Mouse (Mus musculus): ENCODE measurements around the gene Rex2. TPM values are rescaled to one million over a fixed set of nuclear protein-coding genes. Genes with fewer than 3 reads are reported as not detected.

The Rex2 gene
- polyA plus RNA-seq (2015; fragmentation: Nextera tagmentation; extraction: Ambion mirVana) = not detected in 2 replicates

GRCm38 (mm10) chr4:147021550-147021949 is at the start of gene Rex2:
Gene Rex2 (plus strand): TSS chr4:147021850.

Other genes with a start within 250 kb of the Rex2 start
- gene Gm21411, start 112.3 kb upstream of the Rex2 start, polyA plus RNA-seq (2015; fragmentation: Nextera tagmentation; extraction: Ambion mirVana) = not detected in 2 replicates
- not detected in 2 replicates for gene Zfp989, start 49.9 kb upstream of the Rex2 start, polyA plus RNA-seq (2015; fragmentation: Nextera tagmentation; extraction: Ambion mirVana)
- 2.5 and 2.9 TPM in 2 replicates for gene Zfp991, start 110.2 kb downstream of the Rex2 start, polyA plus RNA-seq (2015; fragmentation: Nextera tagmentation; extraction: Ambion mirVana)

Measured in skeletal muscle tissue, postnatal 0 days (tissue).